ENCODE assay signal across 16 mouse cellular contexts in the genomic region with DNA sequence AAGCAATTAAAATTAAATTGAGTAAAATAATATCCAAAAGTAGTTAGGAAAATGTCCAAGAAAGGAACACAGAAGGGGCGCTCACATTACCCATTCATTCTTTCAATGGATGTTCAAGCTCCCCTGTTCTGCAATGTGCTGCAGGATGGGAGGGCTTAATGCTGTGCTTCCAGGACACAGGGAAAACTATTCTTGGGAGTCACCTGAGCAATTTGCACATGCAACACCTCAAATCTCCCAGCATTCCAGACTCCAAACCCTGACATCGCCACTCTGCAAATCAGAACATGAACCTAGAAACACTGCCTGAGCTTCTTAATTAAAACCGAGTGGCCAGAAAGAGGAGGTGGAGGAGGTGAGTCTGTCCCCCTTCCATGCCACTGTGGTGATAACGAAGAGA.
"Had no signal": no experiment of that assay in that cellular context is flagged by ENCODE, and none has a peak within 500 bp of the region (broad histone marks: within the 10 kb centered on the region; RNA-seq: fewer than 3 reads in every experiment).

No protein-coding gene starts in this region.

- H3K4me2 ChIP-seq: neural tube, embryonic 13.5 days; neural tube, embryonic 15.5 days; stomach, embryonic 15.5 days had no signal

- DNase-seq: retina, postnatal 1 day; right cerebral cortex, adult 18-20 months; right cerebral cortex, postnatal 14 days; right cerebral cortex, postnatal 25 days; right cerebral cortex, postnatal 4 days; spleen, adult 18-20 months; thymus, adult 18-20 months; thymus, adult 2 months; thymus, postnatal 14 days; thymus, postnatal 25 days; thymus, postnatal 36 days; thymus, postnatal 4 days had no signal

- H3K9ac ChIP-seq: neural tube, embryonic 13.5 days; neural tube, embryonic 15.5 days; stomach, embryonic 15.5 days had no signal

- H3K27me3 ChIP-seq: neural tube, embryonic 13.5 days; neural tube, embryonic 15.5 days; stomach, embryonic 15.5 days had no signal

- H3K4me3 ChIP-seq: neural tube, embryonic 13.5 days; neural tube, embryonic 15.5 days; stomach, embryonic 15.5 days had no signal

- H3K4me1 ChIP-seq: neural tube, embryonic 13.5 days; neural tube, embryonic 15.5 days; stomach, embryonic 15.5 days had no signal

- H3K9me3 ChIP-seq: neural tube, embryonic 13.5 days; neural tube, embryonic 15.5 days; stomach, embryonic 15.5 days had no signal

- H3K27ac ChIP-seq: neural tube, embryonic 13.5 days; neural tube, embryonic 15.5 days; stomach, embryonic 15.5 days; stomach, postnatal 0 days had no signal

- H3K36me3 ChIP-seq: neural tube, embryonic 13.5 days; neural tube, embryonic 15.5 days; stomach, embryonic 15.5 days had no signal
